Mouse (Mus musculus): ENCODE results near the gene Grik5.

DNA sequence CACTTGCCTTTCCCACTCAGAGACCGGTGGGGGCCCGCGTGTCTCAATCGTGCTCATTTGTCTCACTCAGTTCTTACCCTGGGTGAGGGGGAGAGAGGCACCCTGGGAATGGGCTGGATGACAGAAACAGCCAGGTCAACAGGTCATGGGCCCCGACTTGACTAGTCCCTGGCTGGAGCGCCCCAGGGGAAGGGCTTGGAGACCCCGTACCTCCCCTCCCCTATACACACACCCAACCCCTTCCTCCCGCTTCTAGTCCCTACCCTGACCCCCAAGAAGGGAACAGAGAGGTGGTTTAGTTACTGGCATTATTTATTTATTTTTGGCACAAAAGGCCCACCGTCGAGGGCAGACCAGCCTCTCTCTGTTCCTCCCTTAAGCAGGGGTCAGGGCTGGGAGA lies 16.4 kb upstream of the Grik5 start:
- TF ChIP-seq CTCF (IDR thresholded peaks at IDR 0.05; ENCODE audit: control insufficient read depth, insufficient read depth, insufficient read length) (no peak), MAX (IDR thresholded peaks at IDR 0.05) (no peak), MYOG (IDR thresholded peaks at IDR 0.05; ENCODE audit: control insufficient read depth, extremely low read depth, insufficient read length) (no peak), USF1 (IDR thresholded peaks at IDR 0.05; ENCODE audit: low read depth) (no peak)

Measured in C2C12 (cell line).